Mouse (Mus musculus) hindbrain, embryonic 15.5 days (tissue): ENCODE measurements around the gene Rps15. TPM values are rescaled to one million over a fixed set of nuclear protein-coding genes. Genes with fewer than 3 reads are reported as not detected.

Source experiments
- ATAC-seq: fragments of 200-750 bp; cut with Nextera tagmentation; 2 replicates; pipeline ENCODE4 v1.8.0; 2017; ENCODE audit warnings: low read depth, moderate number of reproducible peaks, moderate TSS enrichment; ENCODE audit not compliant: low FRiP score
- H3K27ac ChIP-seq: fragments of 300-500 bp; sonication (generic); replicated peaks from 2 replicates; pipeline ENCODE4 v1.5.1; 2015; ENCODE audit warnings: mild to moderate bottlenecking, inconsistent platforms
- H3K27me3 ChIP-seq: fragments of 300-500 bp; sonication (generic); 2 replicates; pipeline ENCODE4 v1.6.1; 2015; ENCODE audit warnings: control low read depth, inconsistent platforms
- H3K36me3 ChIP-seq: fragments of 300-500 bp; sonication (generic); 2 replicates; pipeline ENCODE4 v1.6.1; 2015; ENCODE audit warnings: control low read depth, inconsistent platforms
- H3K4me1 ChIP-seq: fragments of 300-500 bp; sonication (generic); replicated peaks from 2 replicates; pipeline ENCODE4 v1.6.1; 2015; ENCODE audit warnings: control low read depth, inconsistent platforms
- H3K4me2 ChIP-seq: fragments of 300-500 bp; sonication (generic); 2 replicates; pipeline ENCODE4 v1.6.1; 2015; ENCODE audit warnings: moderate library complexity, mild to moderate bottlenecking, inconsistent platforms
- H3K4me3 ChIP-seq: fragments of 300-500 bp; sonication (generic); 2 replicates; pipeline ENCODE4 v1.5.1; 2015; ENCODE audit warnings: mild to moderate bottlenecking, inconsistent platforms
- H3K9ac ChIP-seq: fragments of 300-500 bp; sonication (generic); 2 replicates; pipeline ENCODE4 v1.6.1; 2015; ENCODE audit warnings: inconsistent platforms
- H3K9me3 ChIP-seq: fragments of 300-500 bp; sonication (generic); 2 replicates; pipeline ENCODE4 v1.6.1; 2016; ENCODE audit warnings: control low read depth, inconsistent platforms
- WGBS: fragments of 180-500 bp; shearing (Covaris S2); methylation state at CpG from one replicate; pipeline ENCODE4 v1.1.7; 2015; 5-methylcytosine and 5-hydroxymethylcytosine counted together
- polyA plus RNA-seq: library from polyadenylated mRNA; unstranded; fragments of >200 nt; fragmentation: Nextera tagmentation; extraction: Ambion mirVana; gene quantifications from 2 replicates; pipeline ENCODE4 v1.2.1, GENCODE M21; 2015

Rps15 gene
- polyA plus RNA-seq, 1 experiment from 2014 or later = 551 TPM

GRCm38 (mm10) chr10:80297526-80298133 lies 5.4 kb downstream of the Rps15 start:
- ATAC-seq = no peak
- Histone ChIP-seq H3K27me3 (no peaks in the 10 kb centered on the region), H3K4me2 (peak overlapping the region; percentile 86), H3K4me3 (no peak overlapping the region), H3K4me1 (peaks cover 85% of the 10 kb centered on the region), H3K36me3 (peaks cover 22% of the 10 kb centered on the region), H3K9me3 (no peaks in the 10 kb centered on the region), H3K27ac (peak overlapping the region; percentile 98), H3K9ac (peak overlapping the region; percentile 52)
- 62% methylated on average over 8 of the region's 8 CpGs for WGBS

DNA sequence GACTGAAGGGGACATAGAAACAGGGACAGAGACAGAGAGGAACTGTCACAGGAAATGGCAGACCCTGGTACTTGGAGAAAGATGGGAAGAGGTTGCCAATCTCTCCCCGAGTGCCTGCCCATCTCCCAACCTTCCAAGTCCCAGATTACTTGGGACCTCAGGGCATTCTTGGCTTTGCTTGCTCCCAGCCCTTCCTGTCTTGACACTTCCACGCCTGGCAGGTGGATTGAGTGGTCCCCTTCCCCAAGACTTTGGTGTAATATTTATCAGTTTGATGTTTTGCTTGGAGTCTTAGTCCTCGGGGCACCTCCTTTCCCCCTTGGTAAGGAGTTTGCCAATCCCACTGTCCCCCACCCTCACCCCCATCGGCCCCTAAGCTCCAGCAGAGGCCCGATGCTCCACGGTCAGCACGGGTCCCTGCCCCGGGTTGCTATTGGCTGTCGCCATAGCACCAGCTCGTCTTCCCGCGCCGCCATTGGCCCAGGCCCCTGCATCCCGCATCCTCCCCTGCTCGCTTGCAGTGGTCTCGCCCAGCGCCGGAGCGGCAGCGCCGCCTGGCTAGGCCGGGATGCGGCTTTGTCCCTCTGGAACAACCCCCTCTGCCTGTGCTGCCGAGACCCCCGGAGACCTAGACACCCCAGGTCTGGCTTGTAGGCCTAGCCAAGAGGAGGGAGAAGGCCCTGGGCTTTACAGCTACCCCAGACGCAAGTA lies 6.5 kb downstream of the Rps15 start:
- Histone ChIP-seq H3K27ac (peak overlapping the region; percentile 98), H3K36me3 (peaks cover 20% of the 10 kb centered on the region), H3K4me3 (peak overlapping the region; percentile 66), H3K4me2 (peak overlapping the region; percentile 86), H3K27me3 (no peaks in the 10 kb centered on the region), H3K9me3 (no peaks in the 10 kb centered on the region), H3K4me1 (peaks cover 87% of the 10 kb centered on the region), H3K9ac (peak overlapping the region; percentile 91)
- ATAC-seq = peak; percentile 77
- 2% methylated on average over 26 of the region's 26 CpGs for WGBS

GRCm38 (mm10) chr10:80299301-80299700 lies 7.0 kb downstream of the Rps15 start:
- no peaks in the 10 kb centered on the region for H3K9me3 ChIP-seq
- peaks cover 87% of the 10 kb centered on the region for H3K4me1 ChIP-seq
- H3K27ac ChIP-seq = peak overlapping the region; percentile 98
- no peak for ATAC-seq
- no peaks in the 10 kb centered on the region for H3K27me3 ChIP-seq
- peak overlapping the region; percentile 86 for H3K4me2 ChIP-seq
- 4% methylated on average over 15 of the region's 15 CpGs for WGBS
- H3K4me3 ChIP-seq = peak overlapping the region; percentile 66
- peaks cover 14% of the 10 kb centered on the region for H3K36me3 ChIP-seq
- H3K9ac ChIP-seq = peak overlapping the region; percentile 91

- Histone ChIP-seq H3K9ac (peak overlapping the region; percentile 91), H3K36me3 (peaks cover 13% of the 10 kb centered on the region), H3K4me2 (peak overlapping the region; percentile 86), H3K27me3 (no peaks in the 10 kb centered on the region), H3K9me3 (no peaks in the 10 kb centered on the region), H3K27ac (peak overlapping the region; percentile 98), H3K4me1 (peaks cover 88% of the 10 kb centered on the region), H3K4me3 (peak overlapping the region; percentile 66)
- ATAC-seq = no peak
- WGBS = 36% methylated on average over 10 of the region's 10 CpGs
These were observed 7.6 kb downstream of the Rps15 start for GRCm38 (mm10) chr10:80299824-80300223.

GRCm38 (mm10) chr10:80300672-80301181 lies 8.5 kb downstream of the Rps15 start:
- Histone ChIP-seq H3K4me3 (peak overlapping the region; percentile 66), H3K27me3 (no peaks in the 10 kb centered on the region), H3K36me3 (peaks cover 18% of the 10 kb centered on the region), H3K9ac (peak overlapping the region; percentile 91), H3K9me3 (no peaks in the 10 kb centered on the region), H3K4me2 (peak overlapping the region; percentile 86), H3K27ac (peak overlapping the region; percentile 98), H3K4me1 (peaks cover 87% of the 10 kb centered on the region)
- 7% methylated on average over 11 of the region's 11 CpGs for WGBS
- peak; percentile 82 for ATAC-seq

- WGBS = 40% methylated on average over 10 of the region's 10 CpGs
These were observed 9.2 kb downstream of the Rps15 start for GRCm38 (mm10) chr10:80301256-80302081.

DNA sequence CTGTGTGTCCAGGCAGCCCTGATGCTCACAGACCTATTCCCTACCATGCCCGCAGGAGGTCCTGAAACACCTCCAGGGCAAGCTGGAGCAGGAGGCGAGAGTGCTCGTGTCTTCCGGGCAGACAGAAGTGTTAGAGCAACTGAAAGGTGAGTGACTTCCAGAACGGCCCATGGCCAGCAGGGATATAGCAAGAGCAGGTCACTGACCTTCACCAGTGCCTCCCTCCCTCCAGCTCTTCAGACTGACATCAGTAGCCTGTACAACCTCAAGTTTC lies 9.8 kb downstream of the Rps15 start:
- no peak for ATAC-seq
- Histone ChIP-seq H3K4me2 (peak overlapping the region; percentile 86), H3K4me3 (peak overlapping the region; percentile 66), H3K36me3 (peaks cover 31% of the 10 kb centered on the region), H3K9ac (peak overlapping the region; percentile 91), H3K9me3 (no peaks in the 10 kb centered on the region), H3K27ac (peak overlapping the region; percentile 98), H3K4me1 (peaks cover 85% of the 10 kb centered on the region), H3K27me3 (no peaks in the 10 kb centered on the region)
- 44% methylated on average over 5 of the region's 5 CpGs for WGBS

More at GRCm38 (mm10) chr10:80301256-80302081, 9.2 kb downstream of the Rps15 start:
- peak overlapping the region; percentile 98 for H3K27ac ChIP-seq
- H3K36me3 ChIP-seq = peaks cover 26% of the 10 kb centered on the region
- no peak for ATAC-seq
- peaks cover 88% of the 10 kb centered on the region for H3K4me1 ChIP-seq
- no peaks in the 10 kb centered on the region for H3K9me3 ChIP-seq
- peak overlapping the region; percentile 91 for H3K9ac ChIP-seq
- H3K4me2 ChIP-seq = peak overlapping the region; percentile 86
- no peaks in the 10 kb centered on the region for H3K27me3 ChIP-seq
- H3K4me3 ChIP-seq = peak overlapping the region; percentile 66

DNA sequence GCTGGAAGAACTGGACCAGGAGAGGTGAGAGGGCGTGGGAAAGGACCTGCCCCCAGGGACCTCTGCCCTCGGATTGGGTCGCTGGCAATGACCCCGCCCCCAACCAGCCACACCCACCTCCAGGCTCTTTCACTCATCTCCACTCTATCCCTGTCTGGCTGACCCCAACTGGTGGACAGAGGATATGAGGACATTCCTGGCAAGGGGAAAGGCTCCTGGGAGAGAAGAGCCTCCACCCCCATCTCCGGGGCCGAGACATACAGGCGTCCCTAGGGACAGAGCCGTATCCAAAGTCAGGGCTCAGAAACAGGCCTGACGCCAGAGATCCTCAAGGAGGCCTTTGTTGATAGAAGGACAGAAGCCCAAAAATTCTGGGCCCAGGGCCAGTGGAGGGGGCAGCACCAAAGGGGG lies 10.2 kb downstream of the Rps15 start:
- 4% methylated on average over 9 of the region's 9 CpGs for WGBS
- peaks cover 80% of the 10 kb centered on the region for H3K4me1 ChIP-seq
- ATAC-seq = peak; percentile 9; the same call in 1 of the 2 replicates
- H3K27me3 ChIP-seq = no peaks in the 10 kb centered on the region
- H3K9ac ChIP-seq = peak overlapping the region; percentile 91
- H3K9me3 ChIP-seq = no peaks in the 10 kb centered on the region
- peak overlapping the region; percentile 86 for H3K4me2 ChIP-seq
- peaks cover 36% of the 10 kb centered on the region for H3K36me3 ChIP-seq
- peak overlapping the region; percentile 98 for H3K27ac ChIP-seq
- peak overlapping the region; percentile 66 for H3K4me3 ChIP-seq

DNA sequence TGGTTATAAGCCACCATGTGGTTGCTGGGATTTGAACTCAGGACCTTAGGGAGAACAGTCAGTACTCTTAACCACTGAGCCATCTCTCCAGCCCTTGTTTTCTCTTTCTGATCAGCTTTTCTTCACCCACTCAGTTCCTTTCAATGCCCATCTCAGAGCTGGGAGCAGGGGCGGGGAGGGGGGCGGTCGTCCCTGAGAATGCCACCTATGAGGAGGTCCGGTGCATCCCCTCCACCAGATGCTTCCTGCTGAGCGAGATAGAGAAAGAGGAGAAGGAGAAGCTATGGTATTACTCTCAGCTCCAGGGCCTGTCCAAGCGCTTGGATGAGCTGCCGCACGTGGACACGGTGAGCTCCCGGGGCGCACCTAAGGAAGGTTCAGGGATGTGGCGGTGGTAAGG lies 12.2 kb downstream of the Rps15 start:
- Histone ChIP-seq H3K4me3 (no peak overlapping the region), H3K9me3 (no peaks in the 10 kb centered on the region), H3K4me1 (peaks cover 67% of the 10 kb centered on the region), H3K9ac (no peak overlapping the region), H3K36me3 (peaks cover 56% of the 10 kb centered on the region), H3K27me3 (no peaks in the 10 kb centered on the region), H3K4me2 (peak overlapping the region; percentile 36), H3K27ac (no peak overlapping the region)
- ATAC-seq = no peak
- 34% methylated on average over 12 of the region's 12 CpGs for WGBS

DNA sequence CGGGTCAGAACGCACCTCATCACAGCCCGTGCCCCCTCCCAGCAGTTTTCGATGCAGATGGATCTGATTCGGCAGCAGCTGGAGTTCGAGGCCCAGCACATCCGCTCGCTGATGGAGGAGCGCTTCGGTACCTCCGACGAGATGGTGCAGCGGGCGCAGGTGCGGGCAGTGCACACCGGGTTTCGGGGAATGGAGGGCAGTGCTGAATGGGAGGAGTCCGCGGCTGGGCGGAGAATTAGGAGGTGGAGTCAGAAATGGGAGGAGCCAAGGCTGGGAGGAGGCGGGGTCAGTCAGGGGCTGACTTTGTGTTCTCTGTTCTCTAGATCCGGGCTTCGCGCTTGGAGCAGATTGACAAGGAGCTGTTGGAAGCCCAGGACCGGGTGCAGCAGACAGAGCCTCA lies 12.6 kb downstream of the Rps15 start:
- ATAC-seq = no peak
- no peak overlapping the region for H3K4me3 ChIP-seq
- peak overlapping the region; percentile 36 for H3K4me2 ChIP-seq
- H3K9me3 ChIP-seq = no peaks in the 10 kb centered on the region
- H3K27me3 ChIP-seq = no peaks in the 10 kb centered on the region
- H3K36me3 ChIP-seq = peaks cover 58% of the 10 kb centered on the region
- H3K9ac ChIP-seq = no peak overlapping the region
- 23% methylated on average over 25 of the region's 25 CpGs for WGBS
- no peak overlapping the region for H3K27ac ChIP-seq
- H3K4me1 ChIP-seq = peaks cover 63% of the 10 kb centered on the region

DNA sequence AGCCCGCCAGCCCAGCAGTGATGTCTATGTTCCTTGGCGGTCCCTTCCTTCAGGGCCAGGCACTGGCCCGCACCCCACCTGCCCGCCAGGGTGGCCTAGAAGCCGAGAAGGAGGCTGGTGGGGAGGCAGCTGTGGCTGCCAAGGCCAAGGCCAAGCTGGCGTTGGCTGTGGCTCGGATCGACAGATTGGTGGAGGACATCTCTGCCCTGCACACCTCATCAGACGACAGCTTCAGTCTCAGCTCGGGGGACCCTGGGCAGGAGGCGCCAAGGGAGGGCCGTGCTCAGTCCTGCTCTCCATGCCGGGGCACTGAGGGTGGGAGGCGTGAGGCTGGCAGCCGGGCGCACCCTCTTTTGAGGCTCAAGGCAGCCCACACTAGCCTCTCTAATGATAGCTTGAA lies 19.3 kb downstream of the Rps15 start:
- Histone ChIP-seq H3K36me3 (peaks cover 89% of the 10 kb centered on the region), H3K27ac (no peak overlapping the region), H3K4me3 (no peak overlapping the region), H3K4me1 (peaks cover 37% of the 10 kb centered on the region), H3K9ac (no peak overlapping the region), H3K4me2 (no peak overlapping the region), H3K9me3 (no peaks in the 10 kb centered on the region), H3K27me3 (no peaks in the 10 kb centered on the region)
- no peak for ATAC-seq
- 87% methylated on average over 16 of the region's 16 CpGs for WGBS
